16 mouse cellular contexts compared by ENCODE assay signal in the genomic region with DNA sequence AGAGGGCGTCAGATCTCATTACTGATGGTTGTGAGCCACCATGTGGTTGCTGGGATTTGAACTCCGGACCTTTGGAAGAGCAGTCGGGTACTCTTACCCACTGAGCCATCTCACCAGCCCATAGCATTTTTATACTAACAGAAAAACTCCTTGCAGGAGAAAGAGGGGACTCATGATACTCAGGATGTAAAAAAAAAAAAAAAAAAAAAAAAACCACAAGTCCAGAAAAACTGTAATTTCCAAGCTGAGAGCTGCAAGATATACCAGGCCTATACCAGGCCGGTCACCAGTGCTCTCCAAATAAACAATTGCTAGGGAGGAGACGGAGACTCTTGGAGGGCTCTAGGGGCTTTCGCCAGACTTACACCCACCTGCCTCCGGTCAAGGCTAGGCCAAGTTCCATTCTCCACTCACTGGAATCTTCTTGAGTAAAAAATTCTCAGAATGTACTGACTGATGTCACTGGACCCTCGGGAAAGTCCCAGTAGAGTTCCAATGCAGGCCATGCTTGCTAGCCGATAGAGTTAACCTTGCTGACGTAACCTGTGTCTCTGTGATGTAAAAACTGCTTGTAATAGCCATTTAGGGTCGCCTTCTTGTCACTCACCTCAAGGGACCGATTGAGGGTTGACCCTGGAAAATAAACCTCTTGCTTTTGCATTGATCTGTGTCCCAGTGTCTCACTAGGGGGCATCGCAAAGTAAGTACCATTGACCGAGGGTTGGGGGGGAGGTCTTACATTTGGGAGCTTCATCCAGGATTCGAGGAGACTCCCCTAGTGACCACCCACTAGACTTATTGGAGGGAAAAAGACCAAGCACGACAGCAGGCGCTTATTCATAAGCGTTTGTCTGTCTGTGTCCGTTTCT. TPM values are rescaled to one million over a fixed set of nuclear protein-coding genes. Genes with fewer than 3 reads are reported as not detected.
A peak's percentile ranks its signal among the peaks of the same experiment; 100 is the strongest.
DNase-seq lines count a peak whose midpoint lies in the region; ATAC-seq and TF ChIP-seq lines count a peak whose summit lies in the region.
"Had no signal": no experiment of that assay in that cellular context is flagged by ENCODE, and none has a peak within 500 bp of the region (broad histone marks: within the 10 kb centered on the region; RNA-seq: fewer than 3 reads in every experiment).

No protein-coding gene starts in this region.

- no peaks in the 10 kb centered on the region for H3K27me3 ChIP-seq in erythroblast, embryonic 14.5 days (ENCODE audit: control insufficient read depth)
- H3K27me3 ChIP-seq in ES-Bruce4 (ENCODE audit: control insufficient read depth, insufficient read depth, low read length, poor library complexity, severe bottlenecking): no peaks in the 10 kb centered on the region
- no peaks in the 10 kb centered on the region for H3K27me3 ChIP-seq in liver, postnatal 0 days (ENCODE audit: insufficient read depth, low read length)
- H3K27me3 ChIP-seq: forebrain, embryonic 15.5 days; heart, embryonic 12.5 days had no signal

- TF ChIP-seq POLR2A in ES-Bruce4 (IDR thresholded peaks at IDR 0.05; ENCODE audit: insufficient read depth, low read length): no peak

- peak overlapping the region; percentile 42; the same call in 1 of the 2 replicates for H3K4me2 ChIP-seq in liver, postnatal 0 days (ENCODE audit: low read depth, low read length)
- H3K4me2 ChIP-seq: forebrain, embryonic 15.5 days; heart, embryonic 12.5 days had no signal

- TF ChIP-seq CTCF in ES-Bruce4 (IDR thresholded peaks at IDR 0.05; ENCODE audit: low read depth, low read length): no peak
- TF ChIP-seq CTCF in liver, postnatal 0 days (IDR thresholded peaks at IDR 0.05; ENCODE audit: low read depth): no peak

- H3K27ac ChIP-seq in ES-Bruce4 (ENCODE audit: insufficient read depth, low read length): peak overlapping the region; percentile 99
- H3K27ac ChIP-seq in brown adipose tissue, adult 24 weeks (replicated peaks; ENCODE audit: low read depth, low read length): 0 out of 2 replicates have a peak overlapping the region, but pooled peaks have one; percentile 11
- H3K27ac ChIP-seq in liver, postnatal 0 days (ENCODE audit: low read depth): no peak overlapping the region
- H3K27ac ChIP-seq: forebrain, embryonic 15.5 days; macrophage had no signal

- no peaks in the 10 kb centered on the region for H3K36me3 ChIP-seq in erythroblast, embryonic 14.5 days (ENCODE audit: control insufficient read depth)
- no peaks in the 10 kb centered on the region; the same call in 1 of the 2 replicates for H3K36me3 ChIP-seq in ES-Bruce4 (ENCODE audit: control insufficient read depth, insufficient read depth, low read length, poor library complexity, severe bottlenecking)
- no peaks in the 10 kb centered on the region for H3K36me3 ChIP-seq in liver, postnatal 0 days (replicated peaks; ENCODE audit: insufficient read depth, low read length)
- H3K36me3 ChIP-seq: forebrain, embryonic 15.5 days; heart, embryonic 12.5 days had no signal

- no peak for DNase-seq in liver, postnatal 0 days
- DNase-seq in ovary, postnatal 36 days (ENCODE audit: low spot score): no peak
- no peak for DNase-seq in adipocyte (ENCODE audit: low spot score)
- no peak for DNase-seq in retina, embryonic 14.5 days (ENCODE audit: low spot score)
- DNase-seq: cerebellum, adult 11-12 months; gastrocnemius, postnatal 10 days; kidney, postnatal 10 days; lung, adult 2 months had no signal

- peaks cover 7% of the 10 kb centered on the region for H3K4me1 ChIP-seq in erythroblast, embryonic 14.5 days (ENCODE audit: control insufficient read depth)
- H3K4me1 ChIP-seq in ES-Bruce4 (ENCODE audit: control insufficient read depth, insufficient read depth, low read length): peaks cover 3% of the 10 kb centered on the region
- no peaks in the 10 kb centered on the region for H3K4me1 ChIP-seq in brown adipose tissue, adult 24 weeks (ENCODE audit: control insufficient read depth, insufficient read depth, insufficient read length, low read length)
- no peaks in the 10 kb centered on the region for H3K4me1 ChIP-seq in liver, postnatal 0 days (ENCODE audit: insufficient read depth)
- H3K4me1 ChIP-seq: forebrain, embryonic 15.5 days; heart, embryonic 12.5 days had no signal

- peak overlapping the region; percentile 59 for H3K4me3 ChIP-seq in erythroblast, embryonic 14.5 days (replicated peaks)
- peak overlapping the region; percentile 42 for H3K4me3 ChIP-seq in ES-Bruce4 (ENCODE audit: low read depth, low read length)
- H3K4me3 ChIP-seq in brown adipose tissue, adult 24 weeks (ENCODE audit: insufficient read depth, low read depth, low read length): peak overlapping the region; percentile 40
- H3K4me3 ChIP-seq in liver, postnatal 0 days (ENCODE audit: low read depth, low read length): peak overlapping the region; percentile 24; the same call in 1 of the 2 replicates
- H3K4me3 ChIP-seq: forebrain, embryonic 15.5 days; heart, embryonic 12.5 days had no signal

- H3K9ac ChIP-seq in ES-Bruce4 (ENCODE audit: low read depth, poor library complexity, severe bottlenecking): peak overlapping the region; percentile 45; the same call in 1 of the 2 replicates
- no peak overlapping the region for H3K9ac ChIP-seq in liver, postnatal 0 days (replicated peaks)
- H3K9ac ChIP-seq: forebrain, embryonic 15.5 days; heart, embryonic 12.5 days had no signal

- WGBS in liver, postnatal 0 days (ENCODE audit: insufficient replicate concordance): 67% methylated on average over 19 of the region's 19 CpGs

- H3K9me3 ChIP-seq in erythroblast, embryonic 14.5 days (ENCODE audit: control insufficient read depth, low read length): no peaks in the 10 kb centered on the region; the same call in 1 of the 2 replicates
- H3K9me3 ChIP-seq in ES-Bruce4 (replicated peaks; ENCODE audit: control insufficient read depth, insufficient read depth, low read length, poor library complexity, severe bottlenecking): no peaks in the 10 kb centered on the region
- no peaks in the 10 kb centered on the region for H3K9me3 ChIP-seq in liver, postnatal 0 days (ENCODE audit: low read length)
- H3K9me3 ChIP-seq: forebrain, embryonic 15.5 days; heart, embryonic 12.5 days had no signal

- TF ChIP-seq EP300 in ES-Bruce4 (IDR thresholded peaks at IDR 0.05; ENCODE audit: insufficient read depth, low read depth, low read length): no peak
- TF ChIP-seq EP300 in liver, postnatal 0 days (IDR thresholded peaks at IDR 0.05; ENCODE audit: low read depth): no peak

- ATAC-seq in erythroblast, adult 5-6 weeks (replicated peaks; ENCODE audit: low FRiP score, poor library complexity, severe bottlenecking): no peak
- no peak for ATAC-seq in liver, postnatal 0 days
- ATAC-seq: forebrain, embryonic 15.5 days; intestine, embryonic 16.5 days had no signal

RNA-seq across cellular contexts. Expression of a gene that starts 16.4 kb away (rescaled TPM):
- polyA plus RNA-seq in erythroblast, embryonic 14.5 days (2012): 0.11 and 0.13 TPM in 2 replicates
- total RNA-seq in erythroblast, adult 5-6 weeks (2015; ENCODE audit: low replicate concordance): 9.6 and 12.5 TPM in 2 replicates
- total RNA-seq in erythroblast, adult 5-6 weeks (2017; ENCODE audit: low replicate concordance): 8.8 and 25.6 TPM in 2 replicates
- polyA plus RNA-seq in ES-Bruce4 (2011; ENCODE audit: insufficient read depth, insufficient read length, low read depth, missing spikeins): 118 and 124 TPM in 2 replicates
- polyA plus RNA-seq in brown adipose tissue, adult 24 weeks (2012; ENCODE audit: insufficient read depth, insufficient read length, missing spikeins): 4.7 and 4.8 TPM in 2 replicates
- polyA plus RNA-seq in liver, postnatal 0 days (2015; fragmentation: Nextera tagmentation; extraction: Ambion mirVana): 4.1 and 4.6 TPM in 2 replicates

Comparison
In these comparisons a context has a peak if more than half of its experiments do, and no peak if none do; other contexts are left out.
1. RNA of a gene that starts 16.4 kb away (polyA plus RNA-seq): 118 to 124 TPM in ES-Bruce4; 4.7 to 4.8 TPM in brown adipose tissue, adult 24 weeks, 4.1 to 4.6 TPM in liver, postnatal 0 days and 0.11 to 0.13 TPM in erythroblast, embryonic 14.5 days; every median in the first group is over 10 times any median in the second.
2. Peak in every context shown above with its lines, with median percentiles within 50 percentile points of each other: H3K4me3 ChIP-seq.